Mouse (Mus musculus): Measurements from ENCODE around the gene Robo1. TPM values are rescaled to one million over a fixed set of nuclear protein-coding genes. Genes with fewer than 3 reads are reported as not detected.

Gene Robo1
- polyA plus RNA-seq, 1 experiment from 2014 or later = 49.9 TPM

- DNase-seq (ENCODE audit: low spot score) = peak; percentile 44
- Histone ChIP-seq H3K27ac (peak overlapping the region; percentile 75), H3K27me3 (ENCODE audit: insufficient read depth, poor library complexity, severe bottlenecking) (no peaks in the 10 kb centered on the region), H3K9me3 (no peaks in the 10 kb centered on the region), H3K36me3 (no peaks in the 10 kb centered on the region), H3K4me3 (peak overlapping the region; percentile 21), H3K4me1 (replicated peaks) (peaks cover 31% of the 10 kb centered on the region)
- 33% methylated on average over 15 of the region's 15 CpGs for WGBS
Measured at GRCm38 (mm10) chr16:72924423-72925224, 616.5 kb downstream of the Robo1 start.

DNA sequence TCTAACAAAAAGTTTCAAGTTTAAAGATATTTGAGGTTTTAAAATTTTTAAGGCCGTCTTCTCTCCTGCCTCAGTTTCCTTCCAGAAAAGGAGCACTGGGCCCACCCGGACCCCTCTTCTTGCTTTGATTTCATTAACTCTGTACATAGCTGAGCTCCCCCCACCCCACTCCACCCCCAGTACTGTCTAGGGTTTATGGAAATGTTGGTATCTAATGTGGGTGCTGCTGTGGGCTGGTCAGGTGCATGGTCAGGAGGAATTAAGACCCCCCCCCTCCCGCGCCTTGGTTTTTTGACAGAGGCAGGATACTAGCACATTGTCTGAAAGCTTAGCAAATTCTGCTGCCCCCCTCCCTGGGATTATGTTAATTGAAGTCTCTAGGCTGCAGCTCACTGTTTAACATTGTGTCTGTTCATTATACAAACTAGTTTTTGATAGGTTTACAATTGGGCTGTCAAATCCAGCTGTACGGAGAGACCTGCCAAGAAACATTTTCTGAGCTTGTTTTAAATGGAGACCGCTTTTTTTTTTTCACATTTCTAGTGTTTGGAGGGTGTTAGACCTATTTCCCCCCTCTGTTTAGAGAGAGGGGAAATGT lies 620.5 kb downstream of the Robo1 start:
- Histone ChIP-seq H3K9me3 (no peaks in the 10 kb centered on the region), H3K27me3 (ENCODE audit: insufficient read depth, poor library complexity, severe bottlenecking) (no peaks in the 10 kb centered on the region), H3K4me1 (replicated peaks) (peaks cover 26% of the 10 kb centered on the region), H3K36me3 (0 out of 2 replicates have a peak, but pooled peaks cover 2% of the 10 kb centered on the region), H3K27ac (peak overlapping the region; percentile 41; the same call in 1 of the 2 replicates), H3K4me3 (no peak overlapping the region)
- 79% methylated on average over 6 of the region's 6 CpGs for WGBS
- no peak for DNase-seq (ENCODE audit: low spot score)

DNA sequence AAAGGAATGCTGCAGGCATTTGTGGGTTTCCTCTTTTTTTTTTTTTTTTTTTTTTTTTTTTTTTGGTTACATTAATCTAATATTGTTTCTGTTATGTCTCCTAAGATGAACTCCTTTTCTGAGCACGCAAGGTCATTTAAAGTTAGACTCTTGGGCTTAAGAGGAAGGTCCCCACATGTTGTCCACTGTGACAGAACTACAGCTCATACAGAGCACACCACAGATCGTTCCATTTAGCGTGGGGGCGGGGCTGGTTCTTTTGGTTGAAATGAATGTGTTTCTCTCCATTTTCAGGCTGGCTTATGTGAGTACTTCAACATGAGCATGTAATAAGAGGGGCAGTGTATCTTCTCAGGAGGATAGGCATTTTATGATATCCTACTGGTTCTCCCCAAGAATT lies 622.8 kb downstream of the Robo1 start:
- Histone ChIP-seq H3K4me1 (replicated peaks) (peaks cover 8% of the 10 kb centered on the region), H3K36me3 (0 out of 2 replicates have a peak, but pooled peaks cover 8% of the 10 kb centered on the region), H3K9me3 (no peaks in the 10 kb centered on the region), H3K4me3 (no peak overlapping the region), H3K27ac (no peak overlapping the region), H3K27me3 (ENCODE audit: insufficient read depth, poor library complexity, severe bottlenecking) (no peaks in the 10 kb centered on the region)
- DNase-seq (ENCODE audit: low spot score) = no peak
- 88% methylated on average over 4 of the region's 4 CpGs for WGBS

DNA sequence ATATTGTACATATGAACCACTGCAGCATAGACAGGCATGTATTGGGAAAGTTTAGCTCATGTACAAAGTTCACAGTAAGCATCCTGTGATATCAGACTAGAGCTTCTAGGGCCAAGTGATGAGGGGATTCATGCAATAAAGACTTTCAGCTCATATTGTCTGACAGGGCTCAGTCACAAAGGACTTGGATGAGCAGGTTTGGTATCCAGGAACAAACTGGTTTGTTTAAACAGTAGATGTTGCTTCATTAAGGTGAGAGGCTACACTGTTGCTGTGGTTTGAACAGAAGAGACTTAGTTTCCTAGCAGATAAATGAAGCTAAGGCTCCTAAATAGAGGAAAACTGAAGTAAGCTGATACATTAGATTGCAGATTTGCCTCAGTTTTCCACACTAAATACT lies 626.8 kb downstream of the Robo1 start:
- Histone ChIP-seq H3K4me1 (replicated peaks) (peaks cover 7% of the 10 kb centered on the region; the same call in 1 of the 2 replicates), H3K9me3 (no peaks in the 10 kb centered on the region), H3K27ac (no peak overlapping the region), H3K4me3 (no peak overlapping the region), H3K36me3 (0 out of 2 replicates have a peak, but pooled peaks cover 8% of the 10 kb centered on the region), H3K27me3 (ENCODE audit: insufficient read depth, poor library complexity, severe bottlenecking) (no peaks in the 10 kb centered on the region)
- DNase-seq (ENCODE audit: low spot score) = no peak

DNA sequence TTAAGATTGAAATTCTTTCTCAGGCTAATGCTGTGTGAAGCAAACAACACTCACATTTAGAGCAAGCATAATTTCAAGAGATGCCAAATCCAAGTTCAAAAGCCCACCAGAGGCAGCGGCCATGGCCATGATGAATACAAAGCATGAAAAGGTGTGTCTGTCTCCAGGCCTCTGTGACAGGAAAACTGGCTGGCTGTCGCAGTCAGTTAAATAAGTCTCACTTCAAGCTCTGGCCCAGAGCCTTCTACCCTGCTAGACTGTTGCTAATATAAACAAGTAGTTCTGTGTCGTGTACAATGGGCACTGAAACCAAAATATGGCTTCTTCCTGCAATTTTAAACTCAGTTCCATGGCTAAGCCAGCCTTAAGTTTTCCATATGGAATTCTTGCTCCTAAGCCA lies 629.1 kb downstream of the Robo1 start:
- no peak for DNase-seq (ENCODE audit: low spot score)

GRCm38 (mm10) chr16:72939862-72940261 lies 631.8 kb downstream of the Robo1 start:
- WGBS = 85% methylated on average over 3 of the region's 3 CpGs
- Histone ChIP-seq H3K36me3 (no peaks in the 10 kb centered on the region), H3K9me3 (no peaks in the 10 kb centered on the region), H3K4me3 (no peak overlapping the region), H3K4me1 (replicated peaks) (peaks cover 8% of the 10 kb centered on the region; the same call in 1 of the 2 replicates), H3K27me3 (ENCODE audit: insufficient read depth, poor library complexity, severe bottlenecking) (no peaks in the 10 kb centered on the region), H3K27ac (no peak overlapping the region)
- no peak for DNase-seq (ENCODE audit: low spot score)

More for the DNA sequence above, 629.1 kb downstream of the Robo1 start:
- no peak overlapping the region for H3K4me3 ChIP-seq
- H3K9me3 ChIP-seq = no peaks in the 10 kb centered on the region
- H3K4me1 ChIP-seq (replicated peaks) = peaks cover 8% of the 10 kb centered on the region; the same call in 1 of the 2 replicates
- no peaks in the 10 kb centered on the region for H3K27me3 ChIP-seq (ENCODE audit: insufficient read depth, poor library complexity, severe bottlenecking)
- H3K36me3 ChIP-seq = 0 out of 2 replicates have a peak, but pooled peaks cover 8% of the 10 kb centered on the region
- 76% methylated on average over 3 of the region's 3 CpGs for WGBS
- H3K27ac ChIP-seq = no peak overlapping the region

DNA sequence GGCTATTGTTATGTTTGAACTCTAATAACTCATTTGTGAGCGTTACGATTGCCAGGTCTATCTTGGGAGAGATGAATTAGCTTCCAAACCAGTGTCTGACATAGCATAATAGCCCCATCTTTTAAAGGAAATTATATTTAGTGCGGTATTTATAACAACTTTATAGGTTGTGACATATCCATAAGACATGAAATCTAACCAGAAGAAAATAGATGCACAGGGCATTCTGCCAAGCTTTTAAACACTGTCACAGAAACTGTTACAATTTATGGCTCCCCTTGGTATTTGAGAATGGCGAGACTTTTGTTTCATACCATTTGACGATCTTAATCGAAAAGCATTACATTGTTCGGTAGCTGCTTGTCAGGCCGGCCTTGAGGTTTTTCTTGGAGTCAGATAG lies 632.7 kb downstream of the Robo1 start:
- Histone ChIP-seq H3K27me3 (ENCODE audit: insufficient read depth, poor library complexity, severe bottlenecking) (no peaks in the 10 kb centered on the region), H3K36me3 (no peaks in the 10 kb centered on the region), H3K9me3 (no peaks in the 10 kb centered on the region), H3K4me1 (replicated peaks) (peaks cover 8% of the 10 kb centered on the region; the same call in 1 of the 2 replicates), H3K4me3 (no peak overlapping the region), H3K27ac (no peak overlapping the region)
- no peak for DNase-seq (ENCODE audit: low spot score)
- WGBS = 94% methylated on average over 8 of the region's 8 CpGs

DNA sequence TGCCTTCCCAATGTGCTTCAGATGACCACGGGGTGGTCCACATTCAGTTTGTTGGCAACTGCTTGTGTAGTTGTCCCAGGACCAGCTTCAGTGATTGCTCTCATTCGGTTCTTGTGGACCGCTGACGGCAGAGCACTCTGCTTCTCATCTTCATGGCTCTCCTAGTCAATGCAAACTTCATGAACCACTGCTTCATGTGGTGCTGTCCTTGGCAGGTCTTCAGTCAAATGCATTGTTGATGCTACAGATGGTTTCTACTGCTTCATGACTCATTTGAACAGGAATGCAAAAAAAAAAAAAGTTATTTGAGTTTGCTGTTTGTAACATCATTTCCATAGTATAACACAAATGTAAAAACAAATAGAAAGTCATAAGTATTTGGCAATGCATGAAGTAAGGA lies 636.3 kb downstream of the Robo1 start:
- Histone ChIP-seq H3K4me3 (no peak overlapping the region), H3K4me1 (replicated peaks) (peaks cover 5% of the 10 kb centered on the region; the same call in 1 of the 2 replicates), H3K36me3 (no peaks in the 10 kb centered on the region), H3K27ac (no peak overlapping the region), H3K27me3 (ENCODE audit: insufficient read depth, poor library complexity, severe bottlenecking) (no peaks in the 10 kb centered on the region), H3K9me3 (no peaks in the 10 kb centered on the region)
- 90% methylated on average over 4 of the region's 4 CpGs for WGBS
- no peak for DNase-seq (ENCODE audit: low spot score)

GRCm38 (mm10) chr16:72951969-72952368 lies 643.9 kb downstream of the Robo1 start:
- H3K27me3 ChIP-seq (ENCODE audit: insufficient read depth, poor library complexity, severe bottlenecking) = no peaks in the 10 kb centered on the region
- H3K4me1 ChIP-seq (replicated peaks) = peaks cover 8% of the 10 kb centered on the region; the same call in 1 of the 2 replicates
- no peaks in the 10 kb centered on the region for H3K36me3 ChIP-seq
- H3K27ac ChIP-seq = no peak overlapping the region
- H3K9me3 ChIP-seq = no peaks in the 10 kb centered on the region
- no peak for DNase-seq (ENCODE audit: low spot score)
- no peak overlapping the region for H3K4me3 ChIP-seq
- WGBS = 62% methylated on average over 6 of the region's 6 CpGs

- Histone ChIP-seq H3K4me3 (no peak overlapping the region), H3K27me3 (ENCODE audit: insufficient read depth, poor library complexity, severe bottlenecking) (no peaks in the 10 kb centered on the region), H3K4me1 (replicated peaks) (peaks cover 9% of the 10 kb centered on the region; the same call in 1 of the 2 replicates), H3K9me3 (no peaks in the 10 kb centered on the region), H3K36me3 (peaks cover 20% of the 10 kb centered on the region), H3K27ac (peak overlapping the region; percentile 50)
- 78% methylated on average over 11 of the region's 11 CpGs for WGBS
- no peak for DNase-seq (ENCODE audit: low spot score)
Measured at GRCm38 (mm10) chr16:72959018-72959702, 651.1 kb downstream of the Robo1 start.

GRCm38 (mm10) chr16:72959823-72960222 lies 651.7 kb downstream of the Robo1 start:
- Histone ChIP-seq H3K27me3 (ENCODE audit: insufficient read depth, poor library complexity, severe bottlenecking) (no peaks in the 10 kb centered on the region), H3K36me3 (peaks cover 20% of the 10 kb centered on the region), H3K9me3 (no peaks in the 10 kb centered on the region), H3K4me1 (replicated peaks) (peaks cover 9% of the 10 kb centered on the region; the same call in 1 of the 2 replicates), H3K4me3 (no peak overlapping the region), H3K27ac (no peak overlapping the region)
- WGBS = 91% methylated on average over 6 of the region's 6 CpGs
- DNase-seq (ENCODE audit: low spot score) = no peak

DNA sequence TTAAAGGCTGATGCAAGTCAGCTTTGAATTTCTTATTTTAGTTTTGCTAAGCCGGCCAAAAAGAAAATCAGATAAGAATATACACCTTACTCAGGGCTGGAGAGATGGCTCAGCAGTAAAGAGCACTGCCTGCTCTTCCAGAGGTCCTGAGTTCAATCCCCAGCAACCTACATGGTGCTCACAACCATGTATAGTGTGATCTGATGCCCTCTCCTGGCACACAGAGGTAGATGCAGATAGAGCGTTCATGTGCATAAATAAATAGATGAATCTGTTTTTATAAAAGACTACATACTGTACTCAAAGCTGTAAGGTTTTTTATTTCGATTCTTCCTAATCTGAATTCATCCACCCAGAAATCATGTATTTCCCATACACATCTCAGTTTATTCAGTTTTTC lies 655.7 kb downstream of the Robo1 start:
- no peak overlapping the region for H3K4me3 ChIP-seq
- no peaks in the 10 kb centered on the region for H3K9me3 ChIP-seq
- H3K27me3 ChIP-seq (ENCODE audit: insufficient read depth, poor library complexity, severe bottlenecking) = no peaks in the 10 kb centered on the region
- H3K4me1 ChIP-seq (replicated peaks) = peaks cover 9% of the 10 kb centered on the region; the same call in 1 of the 2 replicates
- no peak for DNase-seq (ENCODE audit: low spot score)
- H3K27ac ChIP-seq = no peak overlapping the region
- peaks cover 20% of the 10 kb centered on the region for H3K36me3 ChIP-seq
- 95% methylated on average over 3 of the region's 3 CpGs for WGBS

GRCm38 (mm10) chr16:72967509-72967908 lies 659.4 kb downstream of the Robo1 start:
- no peak for DNase-seq (ENCODE audit: low spot score)
- peaks cover 32% of the 10 kb centered on the region for H3K36me3 ChIP-seq
- no peak overlapping the region for H3K27ac ChIP-seq
- no peak overlapping the region for H3K4me3 ChIP-seq
- H3K4me1 ChIP-seq (replicated peaks) = no peaks in the 10 kb centered on the region
- H3K9me3 ChIP-seq = no peaks in the 10 kb centered on the region
- WGBS = 92% methylated on average over 7 of the region's 7 CpGs
- no peaks in the 10 kb centered on the region for H3K27me3 ChIP-seq (ENCODE audit: insufficient read depth, poor library complexity, severe bottlenecking)

Data from hindbrain, embryonic 10.5 days (tissue).